Mouse (Mus musculus) liver, embryonic 11.5 days (tissue): ENCODE measurements around the gene Babam1. TPM values are rescaled to one million over a fixed set of nuclear protein-coding genes. Genes with fewer than 3 reads are reported as not detected.
A peak's percentile ranks its signal among the peaks of the same experiment; 100 is the strongest.

ENCODE experiments used
- ATAC-seq: fragments of 200-750 bp; cut with Nextera tagmentation; replicated peaks from 2 replicates; pipeline ENCODE4 v1.8.0; 2017; ENCODE audit warnings: moderate number of reproducible peaks, mild to moderate bottlenecking, moderate TSS enrichment, moderate library complexity; ENCODE audit not compliant: low FRiP score
- DNase-seq: peaks from one replicate; pipeline ENCODE4 v3.0.0-alpha.2; 2017; ENCODE audit warnings: low spot score
- H3K27ac ChIP-seq: fragments of 300-500 bp; sonication (generic); 2 replicates; pipeline ENCODE4 v1.5.1; 2014; ENCODE audit warnings: mild to moderate bottlenecking, low read depth, low read length, control low read depth
- H3K27me3 ChIP-seq: fragments of 300-500 bp; sonication (generic); replicated peaks from 2 replicates; pipeline ENCODE4 v1.6.1; 2014; ENCODE audit warnings: low read length, mixed read lengths; ENCODE audit not compliant: control insufficient read depth, insufficient read depth
- H3K36me3 ChIP-seq: fragments of 300-500 bp; sonication (generic); 2 replicates; pipeline ENCODE4 v1.6.1; 2014; ENCODE audit warnings: mild to moderate bottlenecking, low read length, moderate library complexity, mixed read lengths; ENCODE audit not compliant: control insufficient read depth, insufficient read depth
- H3K4me1 ChIP-seq: fragments of 300-500 bp; sonication (generic); replicated peaks from 2 replicates; pipeline ENCODE4 v1.6.1; 2014; ENCODE audit warnings: low read length, mixed read lengths; ENCODE audit not compliant: control insufficient read depth, insufficient read depth
- H3K4me2 ChIP-seq: fragments of 300-500 bp; sonication (generic); 2 replicates; pipeline ENCODE4 v1.6.1; 2014; ENCODE audit warnings: mild to moderate bottlenecking, control low read depth, moderate library complexity
- H3K4me3 ChIP-seq: fragments of 300-500 bp; sonication (generic); 2 replicates; pipeline ENCODE4 v1.5.1; 2014; ENCODE audit warnings: low read depth, low read length, control low read depth
- H3K9ac ChIP-seq: fragments of 300-500 bp; sonication (generic); 2 replicates; pipeline ENCODE4 v1.6.1; 2014; ENCODE audit warnings: low read depth, low read length, control low read depth
- H3K9me3 ChIP-seq: fragments of 300-500 bp; sonication (generic); 2 replicates; pipeline ENCODE4 v1.6.1; 2016; ENCODE audit warnings: low read length, inconsistent platforms, mixed read lengths; ENCODE audit not compliant: control insufficient read depth
- WGBS: fragments of 180-500 bp; shearing (Covaris S2); extraction: QIAGEN DNeasy Blood & Tissue Kit; methylation state at CpG from one replicate; pipeline ENCODE4 v1.1.7; 2014; 5-methylcytosine and 5-hydroxymethylcytosine counted together
- polyA plus RNA-seq: library from polyadenylated mRNA; unstranded; fragments of >200 nt; fragmentation: Nextera tagmentation; extraction: Ambion mirVana; gene quantifications from 2 replicates; pipeline ENCODE4 v1.2.1, GENCODE M21; 2014

The Babam1 gene
- polyA plus RNA-seq, 1 experiment from 2014 or later, result 102 TPM

DNA sequence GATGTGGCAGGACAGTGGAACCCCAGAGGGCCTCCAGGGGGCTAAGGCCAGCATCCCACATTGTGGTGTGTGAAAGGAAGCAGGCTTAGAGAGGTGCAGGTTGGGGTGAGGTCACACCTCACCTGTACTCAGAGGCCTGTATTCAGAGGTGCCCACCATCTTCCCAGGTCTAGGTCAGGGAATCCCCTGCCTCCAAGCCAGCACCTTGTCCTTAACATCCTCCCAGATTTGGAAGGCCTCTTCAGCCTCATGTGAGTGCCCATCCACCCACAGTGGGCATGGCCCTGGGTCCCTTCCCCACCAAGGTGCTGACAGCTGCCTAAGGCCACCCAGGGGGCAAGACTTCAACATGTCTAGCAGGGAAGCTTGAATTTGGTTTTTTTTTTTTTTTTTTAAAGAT lies 4.8 kb downstream of the Babam1 start:
- peaks cover 9% of the 10 kb centered on the region for H3K4me1 ChIP-seq
- H3K27ac ChIP-seq, result no peak overlapping the region
- no peak overlapping the region for H3K9ac ChIP-seq
- no peak overlapping the region for H3K4me2 ChIP-seq
- ATAC-seq (no peak), DNase-seq (no peak)
- H3K4me3 ChIP-seq, result no peak overlapping the region
- no peaks in the 10 kb centered on the region for H3K27me3 ChIP-seq
- peaks cover 15% of the 10 kb centered on the region for H3K36me3 ChIP-seq
- H3K9me3 ChIP-seq, result no peaks in the 10 kb centered on the region

DNA sequence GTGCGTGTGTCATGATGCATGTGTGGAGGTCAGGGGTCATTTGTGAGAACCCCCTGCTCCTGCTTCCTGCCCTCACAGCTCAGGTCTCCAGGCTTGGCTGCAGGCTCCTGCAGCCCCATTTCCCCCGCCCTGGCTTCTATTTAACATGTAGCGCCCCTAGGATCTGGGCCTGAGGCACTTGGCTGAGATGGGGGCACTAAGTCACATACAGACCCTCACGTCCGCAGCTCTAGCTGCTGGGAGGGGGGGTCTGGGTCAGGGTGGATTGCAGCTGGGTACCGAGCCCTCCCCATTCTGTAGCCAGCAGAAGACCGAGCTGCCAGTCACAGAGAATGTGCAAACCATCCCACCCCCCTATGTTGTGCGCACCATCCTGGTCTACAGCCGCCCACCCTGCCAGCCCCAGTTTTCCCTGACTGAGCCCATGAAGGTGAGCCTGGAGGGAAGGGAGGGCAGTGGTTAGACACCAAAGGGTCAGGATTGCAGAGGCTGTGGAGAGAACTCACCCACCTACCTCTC lies 5.8 kb downstream of the Babam1 start:
- 90% methylated on average over 9 of the region's 9 CpGs for WGBS
- Histone ChIP-seq H3K9me3 (no peaks in the 10 kb centered on the region), H3K27ac (no peak overlapping the region), H3K4me1 (peaks cover 12% of the 10 kb centered on the region), H3K4me3 (no peak overlapping the region), H3K4me2 (no peak overlapping the region), H3K27me3 (no peaks in the 10 kb centered on the region), H3K9ac (no peak overlapping the region), H3K36me3 (peaks cover 19% of the 10 kb centered on the region)
- DNase-seq (peak; percentile 30), ATAC-seq (no peak)

DNA sequence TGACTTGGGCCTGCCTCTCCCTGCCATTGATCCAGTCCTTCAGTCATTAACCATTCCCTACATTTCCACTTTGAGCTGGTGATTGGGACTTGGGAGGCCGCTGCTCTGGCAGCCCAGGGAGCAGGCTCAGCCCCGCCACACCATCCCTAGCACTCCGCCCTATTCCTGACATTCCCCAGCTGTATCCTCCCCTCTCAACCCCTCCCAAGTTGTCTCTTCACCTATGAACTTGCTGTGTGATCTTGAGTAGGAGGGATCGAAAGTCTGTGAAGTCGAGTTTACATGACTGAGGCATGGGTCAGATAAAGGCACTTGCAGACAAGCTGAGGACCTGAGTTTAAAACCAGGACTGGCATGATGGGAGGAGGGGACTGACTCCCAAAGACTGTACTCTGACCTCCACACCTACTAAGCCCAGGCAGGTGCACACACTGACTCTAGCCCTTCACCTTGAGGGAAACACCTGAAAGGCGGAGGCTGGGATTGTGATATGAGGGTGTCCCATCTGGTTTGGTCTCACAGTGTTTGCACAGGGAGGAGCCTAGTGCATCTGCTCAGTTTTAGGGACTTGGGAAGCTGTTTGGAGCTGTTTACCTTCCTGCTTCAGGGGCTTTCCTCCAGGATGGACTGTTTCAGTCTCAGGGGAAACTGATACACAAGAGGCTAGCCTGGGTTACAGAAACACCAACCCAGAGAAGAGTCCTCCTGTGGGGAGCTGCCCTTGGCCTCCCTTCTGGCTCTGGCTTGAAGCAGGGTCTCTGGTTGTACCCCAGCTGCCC lies 6.6 kb downstream of the Babam1 start:
- Histone ChIP-seq H3K27me3 (no peaks in the 10 kb centered on the region), H3K36me3 (peaks cover 25% of the 10 kb centered on the region), H3K27ac (no peak overlapping the region), H3K9me3 (no peaks in the 10 kb centered on the region), H3K9ac (0 out of 2 replicates have a peak overlapping the region, but pooled peaks have one; percentile 26), H3K4me1 (peaks cover 8% of the 10 kb centered on the region), H3K4me3 (no peak overlapping the region), H3K4me2 (no peak overlapping the region)
- ATAC-seq (no peak), DNase-seq (no peak)
- 79% methylated on average over 6 of the region's 6 CpGs for WGBS

DNA sequence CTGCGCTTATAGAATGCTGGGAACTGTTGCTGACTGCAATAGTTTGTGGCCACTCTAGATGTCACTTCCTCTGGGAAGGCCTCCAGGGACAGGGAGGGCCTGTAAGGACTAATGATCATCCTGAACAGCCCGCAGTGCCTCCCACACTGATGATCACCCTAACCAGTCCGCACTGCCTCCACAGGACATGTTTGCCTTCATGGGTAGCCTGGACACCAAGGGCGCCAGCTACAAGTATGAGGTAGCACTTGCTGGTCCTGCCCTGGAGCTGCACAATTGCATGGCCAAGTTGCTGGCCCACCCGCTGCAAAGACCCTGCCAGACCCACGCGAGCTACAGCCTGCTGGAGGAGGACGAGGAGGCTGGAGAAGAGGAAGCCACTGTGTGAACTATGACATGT lies 7.3 kb downstream of the Babam1 start:
- H3K4me1 ChIP-seq, result peaks cover 8% of the 10 kb centered on the region
- DNase-seq (peak; percentile 28), ATAC-seq (no peak)
- H3K36me3 ChIP-seq, result peaks cover 27% of the 10 kb centered on the region
- no peak overlapping the region for H3K27ac ChIP-seq
- H3K27me3 ChIP-seq, result no peaks in the 10 kb centered on the region
- H3K9ac ChIP-seq, result no peak overlapping the region
- H3K4me2 ChIP-seq, result no peak overlapping the region
- H3K4me3 ChIP-seq, result no peak overlapping the region
- no peaks in the 10 kb centered on the region for H3K9me3 ChIP-seq
- 82% methylated on average over 8 of the region's 8 CpGs for WGBS

DNA sequence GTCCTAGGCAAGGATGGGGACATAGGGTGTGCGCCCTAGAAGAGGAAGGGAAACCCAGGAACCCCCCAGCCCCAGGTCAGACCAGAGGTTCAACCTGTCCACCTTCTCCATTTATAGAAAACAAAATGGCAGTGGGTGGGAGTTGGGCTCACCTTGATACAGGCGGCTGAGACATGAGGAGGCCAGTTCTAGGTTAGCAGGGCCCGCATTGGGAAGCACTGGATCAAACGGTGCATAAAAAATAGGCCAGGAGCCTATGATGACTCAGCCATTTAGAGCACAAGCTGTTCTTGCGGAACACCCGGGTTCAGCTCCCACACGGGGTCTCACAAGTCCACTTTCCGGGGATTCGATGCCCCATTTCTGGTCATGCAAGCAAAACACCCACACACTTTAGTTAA lies 8.3 kb downstream of the Babam1 start:
- ATAC-seq, result no peak
- Histone ChIP-seq H3K9ac (peak overlapping the region; percentile 39), H3K27ac (no peak overlapping the region), H3K4me2 (peak overlapping the region; percentile 74), H3K4me3 (peak overlapping the region; percentile 94), H3K4me1 (peaks cover 8% of the 10 kb centered on the region), H3K36me3 (peaks cover 24% of the 10 kb centered on the region), H3K27me3 (no peaks in the 10 kb centered on the region), H3K9me3 (no peaks in the 10 kb centered on the region)
- WGBS, result 74% methylated on average over 9 of the region's 9 CpGs
- peak; percentile 31 for DNase-seq

DNA sequence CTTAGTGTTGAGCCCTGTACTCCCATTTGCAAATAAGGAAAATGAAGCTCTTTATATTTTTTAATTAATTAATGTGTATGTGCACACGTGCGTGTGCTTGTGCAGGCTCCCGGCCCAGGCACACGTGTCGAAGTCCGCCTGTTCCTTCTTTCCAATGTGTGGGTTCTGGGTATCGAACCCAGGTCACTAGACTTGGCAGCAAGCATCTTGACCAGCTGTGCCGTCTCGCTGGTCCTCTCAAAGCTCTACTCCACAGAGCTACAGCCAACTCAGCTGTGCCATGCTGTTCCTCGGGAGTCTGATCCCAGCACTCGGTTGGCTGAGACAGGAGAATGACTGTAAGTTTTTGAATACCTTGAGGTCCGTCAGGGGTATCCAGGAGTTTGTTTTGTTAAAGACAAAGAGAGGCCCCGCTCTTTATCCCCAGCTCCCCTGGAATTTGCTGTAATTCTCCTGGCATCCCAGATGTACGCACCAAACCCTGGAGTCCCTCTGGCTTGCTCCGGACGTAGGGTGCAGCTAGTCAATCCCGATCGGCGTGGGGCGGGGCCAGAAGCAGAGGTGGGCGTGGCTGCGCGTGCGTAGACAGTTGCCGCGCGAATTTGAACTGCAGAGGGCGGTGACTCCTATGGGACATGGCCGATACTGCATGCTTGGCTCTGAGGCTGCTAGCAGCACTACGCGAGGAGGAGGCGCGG lies 8.9 kb downstream of the Babam1 start, which contains the start of gene Ankle1:
Gene Ankle1, plus strand, starts transcription at position 610 of the 698 bp plus-strand sequence.
- peak; percentile 98 for DNase-seq
- peak within 1 kb of the TSS; percentile 83 for H3K27ac ChIP-seq
- H3K9ac ChIP-seq, result peak within 1 kb of the TSS; percentile 94
- WGBS, result 13% methylated on average over 33 of the region's 33 CpGs
- ATAC-seq, result peak; percentile 85
- peaks cover 8% of the 10 kb centered on the region for H3K4me1 ChIP-seq
- H3K9me3 ChIP-seq, result no peaks in the 10 kb centered on the region
- no peaks in the 10 kb centered on the region for H3K27me3 ChIP-seq
- H3K36me3 ChIP-seq, result peaks cover 24% of the 10 kb centered on the region
- H3K4me2 ChIP-seq, result peak within 1 kb of the TSS; percentile 74
- peak within 1 kb of the TSS; percentile 94 for H3K4me3 ChIP-seq

DNA sequence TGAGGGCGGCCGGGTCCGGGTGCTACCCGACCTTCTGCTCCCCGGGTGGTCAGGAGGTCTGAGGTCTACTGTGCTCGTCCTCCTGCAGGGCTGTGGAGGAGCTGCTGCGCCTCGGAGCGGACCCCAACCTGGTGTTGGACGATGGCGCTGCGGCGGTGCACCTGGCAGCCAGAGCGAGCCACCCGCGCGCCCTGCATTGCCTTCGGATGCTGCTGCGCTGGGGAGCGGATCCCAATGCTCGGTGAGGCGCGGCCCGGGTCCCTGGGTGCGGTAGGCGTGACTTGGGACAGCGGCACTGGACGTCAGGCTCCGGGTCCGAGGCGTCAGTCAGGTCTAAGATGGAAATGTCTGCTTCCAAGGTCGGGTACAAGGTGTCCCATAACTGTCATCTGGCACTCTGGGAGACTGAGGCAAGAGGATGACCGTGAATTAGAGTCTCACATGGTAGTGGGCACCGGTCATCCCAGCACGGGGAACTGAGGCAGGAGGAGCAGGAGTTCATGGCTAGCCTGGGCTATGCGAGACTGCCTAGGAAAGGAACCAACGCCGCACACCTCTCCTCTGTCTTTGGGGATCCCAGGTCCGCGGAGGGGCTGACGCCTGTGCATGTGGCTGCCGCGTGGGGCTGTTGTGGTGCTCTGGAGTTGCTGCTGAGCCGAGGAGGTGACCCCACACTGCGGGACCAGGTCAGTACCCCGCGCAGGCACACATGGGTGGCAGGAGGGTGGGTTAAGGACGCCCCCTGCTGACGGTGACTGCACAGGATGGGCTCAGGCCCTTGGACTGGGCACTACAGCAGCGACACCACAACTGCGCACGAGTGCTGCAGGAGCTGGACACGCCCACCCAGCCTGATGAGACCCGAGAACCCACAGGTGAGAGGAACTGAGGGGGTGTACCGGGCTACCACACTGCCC lies 9.7 kb downstream of the Babam1 start:
- H3K27ac ChIP-seq, result peak overlapping the region; percentile 83
- whole genome bisulfite sequencing, result under 1% methylated on average over 55 of the region's 55 CpGs

DNA sequence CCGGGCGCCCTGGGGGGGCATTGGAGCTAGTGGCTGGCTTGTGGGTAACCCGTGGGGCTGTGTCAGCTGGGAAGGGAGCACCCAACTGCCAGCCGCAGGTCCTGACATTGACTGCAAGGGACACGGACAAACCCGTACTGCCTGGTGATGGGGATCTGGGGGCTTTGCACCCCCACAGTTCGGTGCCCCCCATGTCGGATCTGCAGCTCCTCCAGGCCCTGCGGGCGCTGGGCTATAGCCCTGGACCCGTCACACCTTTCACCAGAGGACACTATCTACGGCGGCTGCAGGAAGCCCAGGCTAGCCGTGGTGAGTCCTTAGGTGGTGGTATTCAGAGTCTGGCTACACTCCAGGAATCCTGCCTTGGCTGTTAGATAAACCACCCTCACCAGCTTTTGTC lies 10.8 kb downstream of the Babam1 start:
- 94% methylated on average over 14 of the region's 14 CpGs for WGBS
- Histone ChIP-seq H3K4me2 (peak overlapping the region; percentile 74), H3K4me1 (peaks cover 8% of the 10 kb centered on the region), H3K9me3 (no peaks in the 10 kb centered on the region), H3K4me3 (peak overlapping the region; percentile 94; the same call in 1 of the 2 replicates), H3K9ac (peak overlapping the region; percentile 94; the same call in 1 of the 2 replicates), H3K27ac (no peak overlapping the region), H3K27me3 (no peaks in the 10 kb centered on the region), H3K36me3 (peaks cover 22% of the 10 kb centered on the region)
- ATAC-seq (no peak), DNase-seq (no peak)

More for the DNA sequence above, 9.7 kb downstream of the Babam1 start:
- ATAC-seq (peak; percentile 82), DNase-seq (peak; percentile 81)
- H3K36me3 ChIP-seq, result peaks cover 22% of the 10 kb centered on the region
- peak overlapping the region; percentile 94 for H3K9ac ChIP-seq
- no peaks in the 10 kb centered on the region for H3K9me3 ChIP-seq
- H3K4me1 ChIP-seq, result peaks cover 8% of the 10 kb centered on the region
- peak overlapping the region; percentile 94 for H3K4me3 ChIP-seq
- peak overlapping the region; percentile 74 for H3K4me2 ChIP-seq
- no peaks in the 10 kb centered on the region for H3K27me3 ChIP-seq
